ENCODE assay signal across 9 mouse cellular contexts in genomic region chr15:102515791-102516190, GRCm38 (mm10). TPM values are rescaled to one million over a fixed set of nuclear protein-coding genes. Genes with fewer than 3 reads are reported as not detected.
DNase-seq lines count a peak whose midpoint lies in the region; ATAC-seq and TF ChIP-seq lines count a peak whose summit lies in the region.
"Had no signal": no experiment of that assay in that cellular context is flagged by ENCODE, and none has a peak within 500 bp of the region (broad histone marks: within the 10 kb centered on the region; RNA-seq: fewer than 3 reads in every experiment).

No protein-coding gene starts in this region.

- H3K9me3 ChIP-seq in hindbrain, embryonic 12.5 days (replicated peaks): no peaks in the 10 kb centered on the region
- H3K9me3 ChIP-seq in midbrain, embryonic 12.5 days: no peaks in the 10 kb centered on the region

- ATAC-seq in hindbrain, embryonic 12.5 days (ENCODE audit: low FRiP score): no peak
- ATAC-seq in midbrain, embryonic 12.5 days (ENCODE audit: low FRiP score, low read depth): no peak

- H3K27me3 ChIP-seq in heart, adult 2 months (ENCODE audit: control insufficient read depth, insufficient read depth, low read length): no peaks in the 10 kb centered on the region
- H3K27me3 ChIP-seq in hindbrain, embryonic 12.5 days: no peaks in the 10 kb centered on the region
- no peaks in the 10 kb centered on the region for H3K27me3 ChIP-seq in midbrain, embryonic 12.5 days

- TF ChIP-seq POLR2A in heart, adult 2 months (IDR thresholded peaks at IDR 0.05; ENCODE audit: insufficient read depth, low read depth, low read length): no peak

- H3K79me2 ChIP-seq in heart, adult 2 months (replicated peaks; ENCODE audit: control insufficient read depth, insufficient read depth, low read length): no peaks in the 10 kb centered on the region

- H3K36me3 ChIP-seq in heart, adult 2 months (ENCODE audit: control insufficient read depth, insufficient read depth, low read length): no peaks in the 10 kb centered on the region
- H3K36me3 ChIP-seq in hindbrain, embryonic 12.5 days: no peaks in the 10 kb centered on the region
- peaks cover 3% of the 10 kb centered on the region; the same call in 1 of the 2 replicates for H3K36me3 ChIP-seq in midbrain, embryonic 12.5 days

- H3K27ac ChIP-seq in heart, adult 2 months: no peak overlapping the region; the same call in 1 of the 2 replicates
- H3K27ac ChIP-seq in hindbrain, embryonic 12.5 days: peak overlapping the region; percentile 95
- peak overlapping the region; percentile 91 for H3K27ac ChIP-seq in midbrain, embryonic 12.5 days (replicated peaks)

- H3K4me3 ChIP-seq in heart, adult 2 months: no peak overlapping the region
- H3K4me3 ChIP-seq in hindbrain, embryonic 12.5 days: peak overlapping the region; percentile 55
- peak overlapping the region; percentile 71 for H3K4me3 ChIP-seq in midbrain, embryonic 12.5 days

- no peak for TF ChIP-seq CTCF in heart, adult 2 months (IDR thresholded peaks at IDR 0.05)

- H3K4me1 ChIP-seq in heart, adult 2 months (ENCODE audit: control insufficient read depth, insufficient read depth, low read length): peaks cover 2% of the 10 kb centered on the region; the same call in 1 of the 2 replicates
- H3K4me1 ChIP-seq in hindbrain, embryonic 12.5 days: peaks cover 65% of the 10 kb centered on the region
- H3K4me1 ChIP-seq in midbrain, embryonic 12.5 days: peaks cover 61% of the 10 kb centered on the region

- intact Hi-C loops in heart, adult 2 months (cut with DNase I): loop anchor here (5.0 kb wide), 1 partner anchor 108 kb away; the partner anchor contains the start of gene Sp1
- intact Hi-C loops in heart, postnatal 14 days (cut with DNase I): no loop called here
- intact Hi-C loops in left cerebral cortex, postnatal 14 days (cut with DNase I): no loop called here

- peak overlapping the region; percentile 75 for H3K9ac ChIP-seq in heart, adult 2 months (ENCODE audit: low read depth, low read length)
- peak overlapping the region; percentile 88 for H3K9ac ChIP-seq in hindbrain, embryonic 12.5 days
- H3K9ac ChIP-seq in midbrain, embryonic 12.5 days (replicated peaks): peak overlapping the region; percentile 79

- no peak for TF ChIP-seq EP300 in heart, adult 2 months (IDR thresholded peaks at IDR 0.05; ENCODE audit: insufficient read depth, low read depth, low read length)

- DNase-seq in heart, adult 2 months: no peak
- no peak for DNase-seq in heart, postnatal 14 days
- DNase-seq in adipocyte (ENCODE audit: low spot score): peak; percentile 62
- no peak for DNase-seq in layer of hippocampus, adult 9-10 months (ENCODE audit: low spot score)
- DNase-seq in urinary bladder, postnatal 25 days (ENCODE audit: low spot score): no peak
- no peak for DNase-seq in left cerebral cortex, postnatal 14 days (ENCODE audit: low spot score in 2 of 2)

- WGBS in heart, adult 2 months: 52% methylated on average over 4 of the region's 4 CpGs
- 44% methylated on average over 4 of the region's 4 CpGs for WGBS in hindbrain, embryonic 12.5 days
- 41% methylated on average over 4 of the region's 4 CpGs for WGBS in midbrain, embryonic 12.5 days

- peak overlapping the region; percentile 82 for H3K4me2 ChIP-seq in hindbrain, embryonic 12.5 days (replicated peaks)
- H3K4me2 ChIP-seq in midbrain, embryonic 12.5 days (replicated peaks): peak overlapping the region; percentile 92

RNA-seq across cellular contexts. Expression of gene Map3k12, which starts 1.1 kb away (rescaled TPM):
- 1 to 10 TPM; 2.1 to 2.4 TPM for total RNA-seq in heart, adult 2 months (2021)
- polyA plus RNA-seq in heart, adult 2 months (2012; rRNA removed): 4.1 and 5.5 TPM in 2 replicates
- total RNA-seq in heart, postnatal 14 days (2021): 1 to 10 TPM; 4.7 to 4.8 TPM
- polyA plus RNA-seq in hindbrain, embryonic 12.5 days (2016; fragmentation: Nextera tagmentation; extraction: Ambion mirVana): 45.5 and 46.0 TPM in 2 replicates
- polyA plus RNA-seq in midbrain, embryonic 12.5 days (2016; fragmentation: Nextera tagmentation; extraction: Ambion mirVana): 46.1 and 50.6 TPM in 2 replicates
- 10 to 100 TPM; 93.7 to 94.0 TPM for total RNA-seq in left cerebral cortex, postnatal 14 days (2021)

RNA-seq across cellular contexts. Expression of gene Tarbp2, which starts 2.2 kb away (rescaled TPM):
- 10 to 100 TPM; 37.4 to 43.6 TPM for total RNA-seq in heart, adult 2 months (2021)
- 79.2 and 85.0 TPM in 2 replicates for polyA plus RNA-seq in heart, adult 2 months (2012; rRNA removed)
- total RNA-seq in heart, postnatal 14 days (2021): 10 to 100 TPM; 38.4 to 46.8 TPM
- 93.0 and 94.0 TPM in 2 replicates for polyA plus RNA-seq in hindbrain, embryonic 12.5 days (2016; fragmentation: Nextera tagmentation; extraction: Ambion mirVana)
- polyA plus RNA-seq in midbrain, embryonic 12.5 days (2016; fragmentation: Nextera tagmentation; extraction: Ambion mirVana): 106 and 107 TPM in 2 replicates
- total RNA-seq in left cerebral cortex, postnatal 14 days (2021): 10 to 100 TPM; 32.4 to 34.2 TPM

RNA-seq across cellular contexts. Expression of gene Npff, which starts 9.0 kb away (rescaled TPM):
- 1 to 10 TPM in 1 of 2 experiments, under 1 TPM in 1; 0.50 to 1.4 TPM for total RNA-seq in heart, adult 2 months (2021)
- polyA plus RNA-seq in heart, adult 2 months (2012; rRNA removed): 5.1 and 6.3 TPM in 2 replicates
- 1 to 10 TPM; 2.7 to 3.5 TPM for total RNA-seq in heart, postnatal 14 days (2021)
- 3.6 and 4.3 TPM in 2 replicates for polyA plus RNA-seq in hindbrain, embryonic 12.5 days (2016; fragmentation: Nextera tagmentation; extraction: Ambion mirVana)
- 2.5 and 3.1 TPM in 2 replicates for polyA plus RNA-seq in midbrain, embryonic 12.5 days (2016; fragmentation: Nextera tagmentation; extraction: Ambion mirVana)
- 1 to 10 TPM; 1.6 to 3.7 TPM for total RNA-seq in left cerebral cortex, postnatal 14 days (2021)

RNA-seq across cellular contexts. Expression of gene Gm10337, which starts 12.3 kb away (rescaled TPM):
- not detected for total RNA-seq in heart, adult 2 months (2021)
- not detected in 2 replicates for polyA plus RNA-seq in heart, adult 2 months (2012; rRNA removed)
- not detected for total RNA-seq in heart, postnatal 14 days (2021)
- 4.3 and 6.6 TPM in 2 replicates for polyA plus RNA-seq in hindbrain, embryonic 12.5 days (2016; fragmentation: Nextera tagmentation; extraction: Ambion mirVana)
- polyA plus RNA-seq in midbrain, embryonic 12.5 days (2016; fragmentation: Nextera tagmentation; extraction: Ambion mirVana): 4.6 and 9.6 TPM in 2 replicates
- not detected for total RNA-seq in left cerebral cortex, postnatal 14 days (2021)
- total RNA-seq: left cerebral cortex, postnatal 25 days had no signal

RNA-seq across cellular contexts. Expression of gene Pcbp2, which starts 45.5 kb away (rescaled TPM):
- 100 to 1,000 TPM; 442 to 494 TPM for total RNA-seq in heart, adult 2 months (2021)
- 384 and 453 TPM in 2 replicates for polyA plus RNA-seq in heart, adult 2 months (2012; rRNA removed)
- 100 to 1,000 TPM; 479 to 482 TPM for total RNA-seq in heart, postnatal 14 days (2021)
- 153 and 161 TPM in 2 replicates for polyA plus RNA-seq in hindbrain, embryonic 12.5 days (2016; fragmentation: Nextera tagmentation; extraction: Ambion mirVana)
- polyA plus RNA-seq in midbrain, embryonic 12.5 days (2016; fragmentation: Nextera tagmentation; extraction: Ambion mirVana): 168 and 186 TPM in 2 replicates
- total RNA-seq in left cerebral cortex, postnatal 14 days (2021): 100 to 1,000 TPM; 436 to 453 TPM

Comparison
In these comparisons a context has a peak if more than half of its experiments do, and no peak if none do; other contexts are left out.
1. RNA of gene Map3k12, which starts 1.1 kb away (total RNA-seq): 93.7 to 94.0 TPM in left cerebral cortex, postnatal 14 days; 4.7 to 4.8 TPM in heart, postnatal 14 days and 2.1 to 2.4 TPM in heart, adult 2 months; every median in the first group is over 10 times any median in the second.
2. Peak in every context shown above with its lines, with median percentiles within 50 percentile points of each other: H3K9ac ChIP-seq.